ENCODE assay signal across 8 mouse cellular contexts in genomic region chr7:80166740-80167139, GRCm38 (mm10). TPM values are rescaled to one million over a fixed set of nuclear protein-coding genes. Genes with fewer than 3 reads are reported as not detected.
DNase-seq lines count a peak whose midpoint lies in the region; ATAC-seq lines count a peak whose summit lies in the region.

No protein-coding gene starts in this region.

- WGBS in intestine, embryonic 14.5 days, result 57% methylated on average over 7 of the region's 7 CpGs

- no peak overlapping the region for H3K9ac ChIP-seq in intestine, embryonic 14.5 days (ENCODE audit: low read length)

- H3K4me3 ChIP-seq in intestine, embryonic 14.5 days (ENCODE audit: low read depth, low read length), result no peak overlapping the region
- H3K4me3 ChIP-seq in megakaryocyte, embryonic 14.5 days (replicated peaks), result peak overlapping the region; percentile 80

- H3K27ac ChIP-seq in intestine, embryonic 14.5 days (ENCODE audit: low read depth), result no peak overlapping the region

- peak; percentile 20 for DNase-seq in gastrocnemius, postnatal 10 days
- DNase-seq in gastrocnemius, postnatal 36 days, result no peak
- DNase-seq in adrenal gland, postnatal 25 days, result peak; percentile 80
- peak; percentile 56 for DNase-seq in intestine, embryonic 14.5 days (ENCODE audit: low spot score)
- no peak for DNase-seq in layer of hippocampus, adult 18-20 months (ENCODE audit: low spot score in 2 of 2)
- no peak for DNase-seq in right cerebral cortex, postnatal 36 days (ENCODE audit: low spot score in 2 of 2)

- peak; percentile 70; the same call in 1 of the 2 replicates for ATAC-seq in intestine, embryonic 14.5 days (replicated peaks; ENCODE audit: low FRiP score, low TSS enrichment, low read depth)
- no peak for ATAC-seq in frontal cortex, adult (ENCODE audit: low TSS enrichment)

- no peaks in the 10 kb centered on the region for H3K9me3 ChIP-seq in intestine, embryonic 14.5 days (ENCODE audit: control insufficient read depth, low read length)
- H3K9me3 ChIP-seq in megakaryocyte, embryonic 14.5 days, result 0 out of 2 replicates have a peak, but pooled peaks cover 3% of the 10 kb centered on the region

- no peaks in the 10 kb centered on the region for H3K36me3 ChIP-seq in intestine, embryonic 14.5 days (ENCODE audit: control insufficient read depth, insufficient read depth, low read length)
- H3K36me3 ChIP-seq in megakaryocyte, embryonic 14.5 days (replicated peaks; ENCODE audit: low read length), result no peaks in the 10 kb centered on the region

- H3K4me1 ChIP-seq in intestine, embryonic 14.5 days (replicated peaks; ENCODE audit: control insufficient read depth, insufficient read depth, low read length), result peaks cover 11% of the 10 kb centered on the region
- peaks cover 47% of the 10 kb centered on the region for H3K4me1 ChIP-seq in megakaryocyte, embryonic 14.5 days

- H3K27me3 ChIP-seq in intestine, embryonic 14.5 days (replicated peaks; ENCODE audit: control insufficient read depth, insufficient read depth, low read length), result no peaks in the 10 kb centered on the region
- H3K27me3 ChIP-seq in megakaryocyte, embryonic 14.5 days (replicated peaks), result peaks cover 13% of the 10 kb centered on the region

- H3K4me2 ChIP-seq in intestine, embryonic 14.5 days (ENCODE audit: low read length), result no peak overlapping the region

- intact Hi-C loops in gastrocnemius, postnatal 36 days (cut with DNase I), result no loop called here

RNA-seq across cellular contexts. Expression of gene Sema4b, which starts 19.9 kb away (rescaled TPM):
- total RNA-seq in gastrocnemius, postnatal 10 days (2021), result 1 to 10 TPM; 2.9 to 4.2 TPM
- 1 to 10 TPM; 1.6 TPM for total RNA-seq in gastrocnemius, postnatal 36 days (2021)
- 68.9 and 70.0 TPM in 2 replicates for total RNA-seq in adrenal gland, postnatal 25 days (2021)
- polyA plus RNA-seq in intestine, embryonic 14.5 days (2014; fragmentation: Nextera tagmentation; extraction: Ambion mirVana), result 15.1 and 15.9 TPM in 2 replicates
- 30.8 and 31.0 TPM in 2 replicates for polyA plus RNA-seq in megakaryocyte, embryonic 14.5 days (2012; ENCODE audit: insufficient read depth, low replicate concordance)
- 10 to 100 TPM; 22.0 to 23.6 TPM for total RNA-seq in layer of hippocampus, adult 18-20 months (2021)

RNA-seq across cellular contexts. Expression of gene Idh2, which starts 51.5 kb away (rescaled TPM):
- 100 to 1,000 TPM; 244 to 271 TPM for total RNA-seq in gastrocnemius, postnatal 10 days (2021)
- total RNA-seq in gastrocnemius, postnatal 36 days (2021), result 100 to 1,000 TPM; 186 to 375 TPM
- 152 and 173 TPM in 2 replicates for total RNA-seq in adrenal gland, postnatal 25 days (2021)
- polyA plus RNA-seq in intestine, embryonic 14.5 days (2014; fragmentation: Nextera tagmentation; extraction: Ambion mirVana), result 603 and 627 TPM in 2 replicates
- 14.1 and 79.2 TPM in 2 replicates for polyA plus RNA-seq in megakaryocyte, embryonic 14.5 days (2012; ENCODE audit: insufficient read depth, low replicate concordance)
- total RNA-seq in layer of hippocampus, adult 18-20 months (2021), result 10 to 100 TPM; 65.3 to 66.5 TPM

Comparison
In these comparisons a context has a peak if more than half of its experiments do, and no peak if none do; other contexts are left out.
1. DNase-seq: peak in gastrocnemius, postnatal 10 days (single experiment), adrenal gland, postnatal 25 days (single experiment) and intestine, embryonic 14.5 days (single experiment); none in gastrocnemius, postnatal 36 days (0 of 2), layer of hippocampus, adult 18-20 months (0 of 2) and right cerebral cortex, postnatal 36 days (0 of 2).
2. RNA of gene Sema4b, which starts 19.9 kb away (total RNA-seq): 68.9 to 70.0 TPM in adrenal gland, postnatal 25 days and 22.0 to 23.6 TPM in layer of hippocampus, adult 18-20 months; 2.9 to 4.2 TPM in gastrocnemius, postnatal 10 days and 1.6 TPM in gastrocnemius, postnatal 36 days; every median in the first group is over 4 times any median in the second.